Mouse (Mus musculus) c-Kit-positive CD71-negative TER-119-negative erythroid progenitor cells, embryonic 14.5 days (primary cell): ENCODE measurements around the gene Rbm28.
A peak's percentile ranks its signal among the peaks of the same experiment; 100 is the strongest.
"Not testable (repeated sequence)": the region's sequence is repeated elsewhere in the genome, so short reads cannot be mapped to it uniquely, and the experiment has no call there.

Source experiments
- DNase-seq: peaks from one replicate; pipeline ENCODE4 v3.0.0-alpha.2; 2013; ENCODE audit warnings: low read depth

Gene Rbm28

DNA sequence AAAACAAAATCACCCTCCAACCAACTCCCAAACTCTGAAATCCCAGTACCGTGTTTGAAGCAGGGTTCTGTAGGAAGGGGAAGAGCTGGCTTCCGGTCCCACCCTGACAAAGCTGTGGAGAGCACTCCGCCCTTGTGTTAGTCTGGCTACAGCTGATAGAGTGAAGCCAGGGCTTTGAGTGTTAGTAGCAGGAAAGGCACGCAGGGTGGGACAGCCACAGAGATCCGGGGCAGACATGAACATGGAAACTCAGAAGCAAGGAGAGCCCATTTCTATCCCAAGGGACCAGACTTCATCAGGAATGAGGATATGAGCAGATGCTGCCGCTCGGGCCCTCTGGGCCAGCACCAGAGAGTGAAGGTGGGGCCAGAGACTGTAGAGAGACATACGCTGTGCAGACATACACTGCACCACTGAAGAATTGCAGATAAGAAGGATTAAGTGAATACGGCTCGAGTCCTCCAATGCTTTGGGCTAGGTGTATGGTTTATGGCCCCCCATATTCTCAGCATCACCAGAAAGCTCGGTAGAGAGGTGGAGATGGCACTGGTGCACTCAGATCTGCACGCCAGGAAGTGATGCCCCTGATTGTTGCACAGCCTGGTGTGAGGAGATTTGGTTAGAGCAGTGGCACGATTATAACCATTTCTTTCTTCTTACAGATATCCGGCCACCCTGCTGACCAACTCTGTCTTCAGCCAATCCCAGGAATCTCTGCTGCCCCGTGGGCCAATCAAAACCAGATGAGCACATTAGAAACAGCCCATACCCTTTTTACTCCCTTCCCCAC, 29.4 kb upstream of the Rbm28 start:
- DNase-seq = no peak

DNA sequence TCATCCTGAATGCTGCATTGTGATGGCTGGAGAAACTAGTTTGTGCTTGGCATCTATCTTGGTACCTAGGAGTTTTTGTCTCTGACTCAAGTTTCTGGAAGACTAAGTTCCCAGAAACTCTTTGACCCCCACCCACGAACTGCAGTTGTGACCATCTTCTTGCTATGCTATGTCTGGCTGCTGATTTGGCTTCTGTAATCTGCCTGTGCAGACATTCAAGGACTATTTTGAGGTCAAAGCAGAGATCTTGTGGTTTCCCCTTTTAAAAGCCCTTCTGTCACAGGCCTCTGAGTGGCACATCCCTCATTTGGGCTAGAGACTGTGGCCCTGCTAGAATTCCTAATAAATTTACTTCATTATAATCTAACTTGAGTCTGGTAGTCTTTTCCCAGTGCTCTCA, 23.1 kb upstream of the Rbm28 start:
- no peak for DNase-seq

DNA sequence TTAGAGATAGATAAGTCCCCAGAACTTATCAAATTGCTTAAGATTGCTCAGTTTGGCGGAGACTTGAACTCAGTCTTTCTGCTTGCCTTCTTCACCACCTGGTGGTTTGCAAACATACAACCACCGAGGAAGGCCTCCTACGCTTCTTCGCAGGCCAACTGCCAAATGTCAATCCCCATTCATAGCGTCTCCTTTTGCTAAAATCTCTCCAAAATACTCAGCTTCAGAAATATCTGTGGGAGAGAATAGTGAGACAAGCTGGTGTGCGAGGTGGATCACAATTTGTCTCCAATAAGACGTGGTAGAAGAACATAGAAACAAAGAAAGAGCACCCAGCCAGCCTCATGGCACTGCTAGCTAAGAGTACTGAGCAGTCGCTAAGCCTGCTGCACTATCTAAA, 15.0 kb upstream of the Rbm28 start:
- no peak for DNase-seq

DNA sequence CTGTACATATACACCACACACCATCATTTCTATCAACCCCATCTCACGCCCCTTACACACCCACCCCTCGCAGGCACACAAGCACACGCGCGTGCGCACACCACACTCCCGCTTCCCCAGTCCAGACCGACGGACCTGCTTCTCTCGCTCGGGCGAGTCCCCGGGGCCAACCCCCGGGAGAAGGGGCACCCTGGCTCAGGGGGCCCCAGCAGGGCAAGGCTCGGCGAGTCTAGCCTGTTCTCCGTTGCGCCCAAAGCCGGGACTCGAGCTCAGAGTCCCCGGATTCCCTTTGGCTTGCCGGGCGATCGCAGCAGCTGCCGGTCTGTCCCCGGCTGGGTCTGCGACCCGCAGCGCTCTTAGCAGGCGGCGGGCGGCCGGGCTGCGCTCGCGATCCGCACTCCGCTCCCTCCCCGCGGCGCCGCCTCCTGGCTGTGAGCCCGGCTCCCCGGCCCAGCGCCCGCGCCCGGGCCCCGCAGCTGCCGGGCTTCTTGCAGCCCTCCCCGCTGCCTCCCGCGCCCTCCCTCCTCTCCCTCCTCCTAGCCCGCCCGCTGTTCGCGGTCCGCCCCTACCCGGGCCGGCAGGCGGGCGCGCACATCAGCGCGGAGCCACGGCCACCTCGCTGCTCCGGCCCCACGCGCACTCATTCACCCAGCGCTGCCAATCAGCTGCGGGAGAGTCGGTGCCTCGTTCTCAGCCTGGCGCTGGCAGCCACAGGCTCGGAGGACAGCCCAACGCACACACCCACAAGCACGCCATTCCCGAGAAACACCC, 14.3 kb upstream of the Rbm28 start, which contains the start of gene Prrt4:
Prrt4 (minus strand) TSS at position 697 of the 771 bp plus-strand sequence.
- DNase-seq = no peak

DNA sequence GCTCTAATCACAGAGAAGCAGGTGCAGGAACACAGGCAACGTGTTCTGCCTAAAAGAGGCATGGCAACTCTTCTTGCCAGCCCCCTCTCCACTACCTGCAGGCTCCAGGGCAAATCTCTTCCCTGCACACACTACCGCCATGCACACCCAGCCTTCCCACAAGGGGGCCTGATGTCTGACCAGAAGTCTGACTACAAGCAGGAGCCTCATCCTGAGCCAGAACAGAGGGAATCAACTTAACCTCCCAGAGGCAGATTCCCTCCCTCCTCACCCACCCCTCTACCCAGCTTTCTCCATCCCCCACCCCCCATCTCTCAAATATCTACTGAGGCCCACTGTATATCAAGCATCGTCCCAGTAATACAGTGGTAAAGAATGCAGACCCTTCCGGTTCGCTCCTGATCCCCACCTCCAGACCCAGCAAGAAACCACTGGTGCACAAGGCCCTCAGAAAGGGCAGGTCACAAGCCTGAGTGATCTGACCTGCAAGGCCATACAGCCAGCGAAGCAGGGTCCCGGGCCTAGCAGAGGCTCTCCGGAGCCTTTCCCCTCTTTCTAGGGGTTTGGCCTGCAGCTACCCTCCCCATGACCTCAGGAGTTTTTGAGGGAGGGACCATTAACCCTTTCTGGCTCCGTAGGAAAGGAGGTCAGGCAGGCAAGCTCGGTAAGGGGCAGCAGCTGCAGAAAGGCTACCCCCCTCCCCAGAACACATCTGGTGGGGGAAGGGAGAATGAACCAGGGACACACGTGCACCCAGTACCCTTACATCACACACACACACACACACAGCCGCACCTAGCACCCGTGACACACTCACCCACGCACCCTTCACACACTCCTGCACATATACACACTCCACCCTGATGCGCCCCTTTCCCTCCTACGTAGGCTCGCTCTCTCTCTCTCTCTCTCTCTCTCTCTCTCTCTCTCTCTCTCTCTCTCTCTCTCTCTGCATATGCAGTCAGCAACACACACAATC, 13.4 kb upstream of the Rbm28 start:
- DNase-seq = no peak

DNA sequence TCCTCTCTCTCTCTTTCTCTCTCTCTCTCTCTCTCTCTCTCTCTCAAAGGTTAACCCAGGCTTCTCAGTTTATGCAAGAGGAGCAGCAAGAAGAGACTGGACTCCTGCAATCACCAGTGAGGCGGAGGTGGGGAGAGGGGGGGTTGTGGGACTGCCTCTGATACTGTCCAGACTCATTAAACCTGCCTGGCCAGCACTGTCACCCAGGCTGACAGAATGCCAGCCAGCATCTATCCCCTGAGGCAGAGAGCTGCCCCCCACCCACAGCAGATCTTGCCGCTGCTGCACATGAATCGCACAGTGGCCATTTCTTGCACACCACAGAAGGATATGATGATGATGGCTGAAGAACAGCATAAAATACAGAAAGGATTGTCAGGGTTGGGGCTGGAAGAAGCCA, 10.3 kb upstream of the Rbm28 start:
- DNase-seq = no peak

DNA sequence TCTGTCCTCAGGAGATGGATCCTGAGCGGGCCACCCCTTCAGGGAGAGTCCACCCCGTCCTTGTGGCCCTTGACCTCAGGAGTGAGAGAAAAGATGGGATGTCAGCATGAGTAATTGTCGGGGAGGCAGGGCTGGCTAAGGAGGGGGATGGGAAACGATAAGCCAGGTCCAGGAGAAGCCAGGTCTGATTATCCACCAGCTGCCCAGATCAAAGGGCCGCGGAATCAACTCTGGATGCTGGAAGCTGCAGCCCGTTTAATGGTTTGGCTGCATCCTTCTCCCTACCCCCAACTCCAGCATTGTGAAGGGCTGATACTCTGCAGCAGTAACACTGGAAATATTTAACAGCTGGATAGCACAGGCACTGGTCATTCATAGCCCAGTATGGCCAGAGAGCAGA, 9.6 kb upstream of the Rbm28 start:
- no peak for DNase-seq

DNA sequence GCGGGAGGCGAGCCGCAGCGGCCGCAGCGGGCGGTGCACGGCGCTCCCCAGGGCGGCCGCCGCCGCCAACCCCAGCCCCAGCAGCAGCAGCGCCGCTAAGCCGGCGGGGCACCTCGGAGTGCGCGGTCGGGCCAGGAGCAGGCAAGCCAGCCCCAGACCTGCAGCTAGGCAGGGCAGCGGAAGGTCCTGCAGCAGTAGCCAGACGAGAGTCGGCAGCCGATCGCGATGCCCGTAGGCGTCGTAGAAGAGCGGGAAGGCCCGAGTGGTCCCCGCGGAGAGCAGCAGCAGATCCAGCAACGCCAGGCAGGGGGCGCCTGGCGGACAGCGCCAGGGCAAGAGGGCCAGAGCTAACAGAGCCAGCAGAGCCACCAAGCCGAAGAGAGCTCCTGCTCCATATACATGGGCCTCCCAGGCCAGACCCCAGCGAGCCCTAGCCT, 6.2 kb upstream of the Rbm28 start:
- peak; percentile 58 for DNase-seq

DNA sequence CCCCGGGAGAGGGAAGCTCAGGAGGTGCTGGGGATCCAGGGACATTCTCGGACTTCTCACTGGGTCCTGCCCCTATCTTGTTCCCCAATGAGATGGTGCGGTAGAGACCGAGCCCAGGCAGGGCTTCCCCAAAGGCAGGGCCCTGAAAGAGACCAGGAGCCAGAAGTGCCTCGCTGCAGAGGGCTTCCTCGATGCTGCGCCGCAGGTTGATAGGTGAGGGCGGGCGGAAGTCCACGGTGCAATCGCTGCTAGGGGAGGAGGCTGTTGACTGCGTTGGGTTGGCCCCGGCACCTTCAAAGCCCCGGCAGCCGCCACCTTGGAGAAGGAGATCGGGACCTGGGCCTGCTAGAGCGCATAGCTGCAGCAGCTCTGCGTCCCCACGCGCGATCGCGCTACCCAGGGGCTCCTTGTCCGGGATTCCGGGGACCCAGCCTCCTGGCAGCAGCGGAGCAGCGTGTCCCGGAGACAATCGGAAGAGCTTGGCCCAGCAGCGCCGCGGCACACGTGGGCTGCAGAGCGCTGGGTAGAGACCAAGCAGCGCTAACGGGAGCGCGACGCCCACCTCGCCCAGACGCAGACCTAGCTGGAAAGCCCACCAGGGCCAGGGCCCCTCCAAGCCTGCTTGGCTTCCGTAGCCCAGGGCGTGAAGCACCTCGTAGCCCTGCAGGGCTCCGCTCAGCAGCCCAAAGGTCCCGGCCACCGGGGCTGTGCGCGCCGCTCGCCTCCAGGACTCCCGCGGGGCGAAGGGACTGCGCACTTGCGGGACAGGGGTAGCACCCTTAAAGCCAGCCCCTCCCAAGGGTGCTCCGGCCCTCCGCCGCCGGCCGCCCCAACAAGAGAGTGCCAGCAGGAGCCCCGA, 5.5 kb upstream of the Rbm28 start:
- DNase-seq = no peak

DNA sequence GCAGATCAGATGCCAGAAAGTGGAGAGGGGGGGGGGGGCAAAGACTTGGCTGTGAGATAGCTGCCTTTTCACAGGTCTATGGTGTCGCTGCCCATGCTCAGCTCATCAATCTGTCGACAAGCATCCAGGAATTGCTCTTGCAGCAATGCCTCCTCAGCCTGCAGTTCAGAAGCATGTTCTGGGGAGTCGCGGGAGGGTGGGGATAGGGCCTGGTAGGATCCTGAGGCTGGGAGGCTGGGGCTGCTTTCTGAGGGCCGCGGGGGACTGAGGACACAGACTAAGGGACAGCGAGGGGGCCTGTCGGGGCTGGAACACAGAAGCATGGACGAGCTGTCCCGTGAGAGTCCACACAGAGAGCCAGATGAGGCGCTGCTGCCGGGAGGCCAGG, 4.9 kb upstream of the Rbm28 start:
- no peak for DNase-seq

DNA sequence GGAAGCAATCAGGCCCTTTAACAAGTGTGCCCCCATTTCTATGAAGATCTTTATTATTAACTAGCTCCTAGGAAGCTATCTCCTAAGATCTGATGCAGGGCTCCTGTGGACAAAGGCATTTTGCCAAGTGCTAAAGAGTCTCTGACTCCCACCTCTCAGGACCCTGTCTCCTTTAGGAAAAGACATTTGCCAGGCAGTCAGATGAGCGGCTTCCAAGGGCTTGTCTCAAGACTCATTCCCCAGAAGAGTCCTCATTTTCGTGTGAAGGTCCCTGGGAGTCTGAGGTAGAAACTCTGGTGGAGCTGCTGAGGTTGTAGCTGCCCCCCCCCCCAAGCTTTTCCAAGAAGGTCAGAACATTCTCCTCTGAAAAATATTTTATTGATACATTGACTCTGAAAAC, 4.1 kb upstream of the Rbm28 start:
- DNase-seq = no peak

DNA sequence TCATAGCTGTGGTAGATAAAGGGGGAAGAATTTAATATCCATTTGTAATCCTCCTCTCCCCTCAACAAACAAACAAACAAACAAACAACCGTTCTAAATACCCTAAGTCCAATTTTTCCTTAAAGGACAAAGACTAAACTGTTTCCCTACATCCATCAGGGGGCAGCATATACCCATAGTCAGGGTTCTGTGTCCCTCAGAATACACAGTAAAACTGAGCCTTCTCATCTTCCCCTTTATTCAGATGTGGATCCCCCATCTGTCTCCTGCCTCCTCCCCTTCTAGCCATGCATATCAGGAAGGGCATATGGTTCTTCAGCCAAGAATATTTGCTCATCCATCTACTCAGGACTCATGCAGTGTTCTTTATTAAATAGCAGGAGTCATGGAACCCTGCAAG, 1.4 kb upstream of the Rbm28 start:
- DNase-seq = peak; percentile 63

DNA sequence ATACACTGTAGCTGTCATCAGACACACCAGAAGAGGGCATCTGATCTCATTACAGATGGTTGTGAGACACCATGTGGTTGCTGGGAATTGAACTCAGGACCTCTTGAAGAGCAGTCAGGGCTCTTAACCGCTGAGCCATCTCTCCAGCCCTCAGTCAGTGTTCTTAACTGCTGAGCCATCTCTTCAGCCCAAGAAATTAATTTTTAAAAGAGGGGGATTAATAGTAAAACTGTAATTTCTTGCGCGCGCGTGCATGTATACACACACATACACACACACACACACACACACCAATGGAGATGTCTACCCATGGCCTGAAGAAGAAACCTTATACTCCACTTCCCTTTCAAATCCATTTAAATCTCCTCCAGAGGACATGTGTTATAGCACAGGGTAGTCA, 3.5 kb downstream of the Rbm28 start:
- not testable (repeated sequence) for DNase-seq

DNA sequence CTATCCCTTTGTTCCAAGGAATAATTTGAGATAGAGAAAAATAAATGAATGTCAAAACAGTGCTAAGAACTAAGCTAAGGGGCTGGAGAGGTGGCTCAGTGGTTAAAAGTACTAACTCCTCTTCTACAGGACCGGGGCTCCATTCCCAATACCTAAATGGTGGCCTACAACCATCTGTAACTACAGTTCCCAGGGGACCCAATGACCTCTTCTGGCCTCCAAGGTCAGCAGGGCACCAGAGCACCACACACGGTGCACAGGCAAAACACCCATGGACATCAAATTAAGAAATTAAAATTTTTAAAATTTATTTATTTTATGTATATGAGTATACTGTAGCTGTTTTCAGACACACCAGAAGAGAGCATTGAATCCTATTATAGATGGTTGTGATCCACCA, 4.0 kb downstream of the Rbm28 start:
- DNase-seq = no peak

DNA sequence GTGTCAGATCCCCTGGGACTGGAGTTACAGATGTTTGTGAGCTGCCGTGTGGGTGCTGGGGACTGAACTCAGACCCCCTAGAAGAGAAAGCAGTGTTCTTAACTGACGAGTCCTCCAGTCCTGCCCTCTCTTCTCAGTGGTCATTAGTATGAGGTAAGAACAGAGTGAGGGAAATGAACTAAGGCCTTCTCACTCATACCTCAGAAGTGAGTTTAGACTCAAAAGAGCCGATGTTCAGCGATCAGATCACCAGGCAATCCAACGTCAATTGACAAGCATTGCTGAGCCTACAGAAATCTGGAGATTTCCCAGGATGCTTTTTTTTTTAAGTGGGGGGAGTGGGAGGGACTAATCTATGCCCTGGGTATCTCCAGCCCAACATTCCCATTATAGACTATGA, 8.5 kb downstream of the Rbm28 start:
- DNase-seq = no peak

DNA sequence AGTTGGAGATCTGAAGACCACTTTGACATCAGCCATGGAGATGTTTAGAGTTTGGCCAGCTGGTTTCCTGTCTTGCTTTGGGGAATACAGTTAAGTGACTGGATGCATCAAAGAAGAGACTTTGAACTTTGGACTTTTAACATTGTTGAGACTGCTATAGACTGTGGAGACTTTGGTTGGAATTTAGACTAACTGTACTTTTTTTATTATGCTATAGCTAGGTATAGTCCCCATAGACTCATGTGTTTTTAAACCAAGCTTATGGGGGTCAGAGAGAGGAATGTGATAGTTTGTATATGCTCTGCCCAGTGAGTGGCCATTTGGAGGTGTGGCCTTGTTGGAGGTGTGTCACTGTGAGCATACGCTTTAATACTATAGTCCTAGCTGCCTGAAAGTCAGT, 14.8 kb downstream of the Rbm28 start:
- DNase-seq = no peak

DNA sequence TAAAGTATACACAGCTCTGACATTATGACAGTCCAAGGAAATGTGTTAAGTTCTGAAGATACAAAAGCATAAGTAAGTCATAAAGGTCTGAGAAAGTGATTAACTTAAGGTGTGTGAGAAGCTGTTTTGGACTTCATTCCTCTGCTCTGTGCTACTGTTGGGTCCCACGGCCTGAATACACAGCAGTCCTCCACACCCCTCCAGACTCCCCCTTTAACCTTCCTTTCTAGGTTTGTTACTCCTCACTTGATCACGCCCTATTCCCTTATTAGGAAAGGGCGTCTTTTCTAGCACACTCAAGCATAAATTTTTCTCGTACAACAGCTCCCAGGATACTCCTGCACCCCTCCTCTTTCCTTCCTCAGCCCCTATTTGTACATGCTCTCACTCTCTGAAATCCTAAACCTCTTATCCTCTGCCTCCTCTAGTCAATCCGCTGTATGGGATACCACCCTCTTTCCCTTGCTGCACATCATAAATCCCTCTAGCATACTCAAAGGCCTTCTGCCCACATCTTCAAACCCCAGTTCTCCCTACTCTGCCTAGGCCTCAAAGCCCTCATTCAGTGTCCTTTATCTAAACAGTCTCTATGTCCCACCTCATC, 17.3 kb downstream of the Rbm28 start:
- DNase-seq = no peak

DNA sequence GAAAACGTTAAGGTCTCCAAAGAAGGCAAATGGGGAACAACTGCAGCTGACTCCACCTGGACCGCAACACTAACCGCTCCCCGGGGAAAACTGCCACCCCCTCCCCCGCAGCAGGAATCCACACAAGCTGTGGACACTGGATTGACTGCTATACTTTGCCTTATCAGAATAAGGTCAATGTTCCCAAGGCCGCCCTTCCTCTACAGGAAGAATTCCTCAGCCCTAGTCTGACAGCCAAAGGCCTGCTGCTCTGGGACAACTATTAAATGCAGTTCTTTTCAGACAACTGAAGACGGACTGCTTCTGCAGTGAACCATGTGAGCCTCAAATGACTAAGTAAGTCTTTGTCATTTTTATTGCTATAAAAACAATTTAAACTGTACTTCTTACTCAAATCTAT, 18.2 kb downstream of the Rbm28 start:
- DNase-seq = no peak

DNA sequence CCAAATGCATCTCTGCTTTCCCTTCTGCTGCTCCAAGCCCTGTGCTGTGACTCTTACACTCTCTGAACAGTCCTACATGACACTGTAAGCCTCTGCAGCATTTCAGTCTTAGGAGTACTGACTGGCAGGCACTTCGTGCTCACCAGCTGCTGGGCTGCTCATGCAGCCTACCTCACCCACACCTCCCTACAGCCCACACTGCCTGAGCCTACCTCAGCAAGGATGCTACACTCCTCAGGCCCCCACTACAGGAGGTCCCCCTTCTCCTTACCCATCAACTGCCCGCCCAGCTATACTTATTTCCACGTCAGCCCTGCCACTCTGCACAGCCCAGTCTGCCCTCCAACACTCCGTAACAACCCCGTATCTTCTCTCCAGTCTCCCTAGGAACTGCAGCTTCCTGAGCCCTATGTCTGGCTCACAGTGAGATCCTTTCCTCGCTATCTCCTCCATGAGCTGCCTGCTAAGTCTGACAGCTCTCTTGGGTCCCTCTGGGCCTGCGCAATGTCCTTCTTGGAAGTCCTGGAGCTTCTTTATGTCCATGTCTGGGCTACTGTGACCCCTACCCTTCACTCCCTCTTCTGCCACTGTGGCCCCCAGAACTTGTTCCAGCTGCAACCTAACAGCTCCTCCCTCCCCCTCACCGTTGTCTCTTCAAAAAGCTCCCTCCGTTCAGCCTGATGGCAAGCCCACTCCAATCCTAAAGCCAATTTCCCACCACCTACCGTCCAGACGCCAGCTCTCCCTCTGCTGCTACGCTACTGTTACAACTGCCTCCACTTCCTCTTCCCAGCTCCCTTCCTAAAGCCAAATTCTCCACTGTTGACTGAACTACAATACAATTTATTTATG, 19.1 kb downstream of the Rbm28 start:
- no peak for DNase-seq

DNA sequence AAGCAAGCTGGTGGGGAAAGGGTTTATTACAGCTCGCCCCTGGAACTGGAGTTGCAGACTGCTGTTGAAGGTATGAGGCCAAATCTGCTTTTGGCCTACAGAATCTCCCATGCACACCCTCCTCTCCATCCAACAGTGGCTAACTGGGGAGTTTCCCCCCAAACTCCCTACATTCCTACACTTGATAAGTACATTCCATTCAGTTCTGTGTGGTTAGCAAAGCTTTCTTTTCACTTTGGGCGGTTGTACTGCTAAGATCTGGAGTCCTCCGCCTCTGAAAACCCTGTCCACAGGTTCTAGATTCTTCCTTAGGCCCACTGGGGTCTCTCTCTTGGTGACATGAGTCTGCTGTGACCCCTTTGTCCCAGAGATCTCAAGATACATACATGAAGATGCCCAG, 19.8 kb downstream of the Rbm28 start:
- no peak for DNase-seq
